Mouse (Mus musculus) liver, embryonic 14.5 days (tissue): ENCODE measurements around the gene Emp2. TPM values are rescaled to one million over a fixed set of nuclear protein-coding genes. Genes with fewer than 3 reads are reported as not detected.

Experiments used
- ATAC-seq: fragments of 200-750 bp; cut with Nextera tagmentation; 2 replicates; pipeline ENCODE4 v1.8.0; 2017; ENCODE audit warnings: moderate number of reproducible peaks, mild to moderate bottlenecking, moderate library complexity; ENCODE audit not compliant: insufficient read depth
- DNase-seq, 3 experiments: peaks; one replicate each; pipeline ENCODE4 v3.0.0-alpha.2; 2012 to 2013; ENCODE audit warnings: low read depth in 3 of 3, low spot score in 3 of 3
- H3K27ac ChIP-seq: fragments of 300-500 bp; sonication (generic); 2 replicates; pipeline ENCODE4 v1.5.1; 2014; ENCODE audit warnings: moderate library complexity, mild to moderate bottlenecking, control low read depth, inconsistent platforms
- H3K27me3 ChIP-seq: fragments of 300-500 bp; sonication (generic); 2 replicates; pipeline ENCODE4 v1.6.1; 2014; ENCODE audit warnings: mild to moderate bottlenecking, low read length, moderate library complexity; ENCODE audit not compliant: control insufficient read depth, insufficient read depth
- H3K36me3 ChIP-seq: fragments of 300-500 bp; sonication (generic); replicated peaks from 2 replicates; pipeline ENCODE4 v1.6.1; 2014; ENCODE audit warnings: low read depth; ENCODE audit not compliant: control insufficient read depth, insufficient read depth
- H3K4me1 ChIP-seq, 2 experiments: fragments of 200-500 bp in 1 of 2; fragments of 300-500 bp in 1 of 2; sonication (generic) in 1 of 2; replicated peaks; 2 replicates each; pipeline ENCODE4 v1.6.1; 2012 to 2014; ENCODE audit warnings: antibody characterized with exemption in 1 of 2, inconsistent platforms in 1 of 2, low read length in 1 of 2; ENCODE audit not compliant: control insufficient read depth in 2 of 2, insufficient read depth in 2 of 2
- H3K4me2 ChIP-seq: fragments of 300-500 bp; sonication (generic); 2 replicates; pipeline ENCODE4 v1.6.1; 2014; ENCODE audit warnings: low read depth, mild to moderate bottlenecking, control low read depth, moderate library complexity
- H3K4me3 ChIP-seq, 2 experiments: fragments of 200-500 bp in 1 of 2; fragments of 300-500 bp in 1 of 2; sonication (generic) in 1 of 2; 2 replicates each; pipeline ENCODE4 v1.5.1; 2012 to 2014; ENCODE audit warnings: low read depth in 2 of 2, low read length in 2 of 2, mild to moderate bottlenecking in 2 of 2, control low read depth in 1 of 2, inconsistent platforms in 1 of 2, moderate library complexity in 1 of 2; ENCODE audit not compliant: insufficient read depth in 1 of 2
- H3K9ac ChIP-seq: fragments of 300-500 bp; sonication (generic); replicated peaks from 2 replicates; pipeline ENCODE4 v1.6.1; 2014; ENCODE audit warnings: mild to moderate bottlenecking, control low read depth, moderate library complexity
- H3K9me3 ChIP-seq: fragments of 300-500 bp; sonication (generic); 2 replicates; pipeline ENCODE4 v1.6.1; 2016; ENCODE audit warnings: low read length, mixed read lengths; ENCODE audit not compliant: control insufficient read depth
- CTCF ChIP-seq: IDR thresholded peaks from 2 replicates; pipeline ENCODE4 v1.5.1; 2016; ENCODE audit warnings: antibody characterized with exemption, low read depth, control low read depth
- EP300 ChIP-seq: IDR thresholded peaks from 2 replicates; pipeline ENCODE4 v1.6.1; 2016; ENCODE audit warnings: antibody characterized with exemption, low read depth
- WGBS: fragments of 180-500 bp; shearing (Covaris S2); extraction: QIAGEN DNeasy Blood & Tissue Kit; methylation state at CpG from one replicate; pipeline ENCODE4 v1.1.7; 2014; ENCODE audit not compliant: insufficient replicate concordance; 5-methylcytosine and 5-hydroxymethylcytosine counted together
- polyA plus RNA-seq, 2 experiments: library from polyadenylated mRNA; depleted of rRNA in 1 of 2; stranded (reverse) in 1 of 2; unstranded in 1 of 2; fragments of >200 nt; fragmentation: Nextera tagmentation in 1 of 2; extraction: Ambion mirVana in 1 of 2; gene quantifications; 2 replicates each; pipeline versions ENCODE4 v1.2.1 to v1.2.3; 2012 to 2014

Gene Emp2
- polyA plus RNA-seq (2012; rRNA removed) = 3.9 and 4.3 TPM in 2 replicates
- 3.8 and 4.0 TPM in 2 replicates for polyA plus RNA-seq (2014; fragmentation: Nextera tagmentation; extraction: Ambion mirVana)

- no peaks in the 10 kb centered on the region for H3K9me3 ChIP-seq
- peaks cover 9% of the 10 kb centered on the region for H3K27me3 ChIP-seq
- H3K4me2 ChIP-seq = peak within 1 kb of the TSS; percentile 48
- no peak for DNase-seq
- WGBS = 2% methylated on average over 35 of the region's 40 CpGs
- TF ChIP-seq CTCF (no peak), EP300 (no peak)
- H3K4me1 ChIP-seq = no peaks in the 10 kb centered on the region
- peak; percentile 33; the same call in 1 of the 2 replicates for ATAC-seq
- no peak within 1 kb of the TSS for H3K27ac ChIP-seq
- H3K9ac ChIP-seq = no peak within 1 kb of the TSS
- H3K36me3 ChIP-seq = no peaks in the 10 kb centered on the region
- H3K4me3 ChIP-seq = peak within 1 kb of the TSS; percentile 32 to 36
Observed at GRCm38 (mm10) chr16:10313646-10314088, at the start of gene Emp2. Emp2 (minus strand) TSS chr16:10313968.

GRCm38 (mm10) chr16:10363061-10363460 lies 49.3 kb upstream of the Emp2 start:
- peaks cover 4 to 13% of the 10 kb centered on the region in 2 experiments; a peak in 2 of 4 replicates for H3K4me1 ChIP-seq
- H3K4me2 ChIP-seq = no peak overlapping the region
- H3K27me3 ChIP-seq = no peaks in the 10 kb centered on the region
- H3K9me3 ChIP-seq = no peaks in the 10 kb centered on the region
- no peak for TF ChIP-seq CTCF
- TF ChIP-seq EP300 = no peak
- no peak overlapping the region for H3K27ac ChIP-seq
- no peak for ATAC-seq
- no peak overlapping the region for H3K4me3 ChIP-seq
- DNase-seq = no peak
- H3K9ac ChIP-seq = no peak overlapping the region
- 24% methylated on average over 1 of the region's 1 CpGs for WGBS
- no peaks in the 10 kb centered on the region for H3K36me3 ChIP-seq

- no peak overlapping the region for H3K9ac ChIP-seq
- no peaks in the 10 kb centered on the region for H3K27me3 ChIP-seq
- ATAC-seq (no peak), DNase-seq (no peak)
- no peak overlapping the region for H3K4me3 ChIP-seq
- no peaks in the 10 kb centered on the region for H3K9me3 ChIP-seq
- no peak for TF ChIP-seq EP300
- TF ChIP-seq CTCF = no peak
- 62% methylated on average over 6 of the region's 6 CpGs for WGBS
- H3K4me1 ChIP-seq = peaks cover 4 to 17% of the 10 kb centered on the region in 2 experiments; a peak in 2 of 4 replicates
- no peaks in the 10 kb centered on the region for H3K36me3 ChIP-seq
- H3K4me2 ChIP-seq = no peak overlapping the region
- H3K27ac ChIP-seq = no peak overlapping the region
Observed at GRCm38 (mm10) chr16:10359241-10359640, 45.5 kb upstream of the Emp2 start.

- Histone ChIP-seq H3K9me3 (no peaks in the 10 kb centered on the region), H3K9ac (no peak overlapping the region), H3K4me2 (peak overlapping the region; percentile 31), H3K27me3 (no peaks in the 10 kb centered on the region), H3K27ac (no peak overlapping the region), H3K4me3 (peak overlapping the region in 1 of 2 experiments; percentile 18; a peak in 2 of 4 replicates), H3K36me3 (no peaks in the 10 kb centered on the region), H3K4me1 (peaks cover 4 to 17% of the 10 kb centered on the region in 2 experiments; a peak in 2 of 4 replicates)
- ATAC-seq (peak; percentile 96), DNase-seq (peak; percentile 61 to 75 (median 69))
- TF ChIP-seq CTCF (no peak), EP300 (no peak)
- 14% methylated on average over 29 of the region's 30 CpGs for WGBS
Observed at GRCm38 (mm10) chr16:10358010-10358934, 44.5 kb upstream of the Emp2 start.

- no peak for ATAC-seq
- H3K4me3 ChIP-seq = no peak overlapping the region
- no peak overlapping the region for H3K4me2 ChIP-seq
- H3K27ac ChIP-seq = no peak overlapping the region
- TF ChIP-seq EP300 = no peak
- no peak for TF ChIP-seq CTCF
- no peaks in the 10 kb centered on the region for H3K36me3 ChIP-seq
- H3K4me1 ChIP-seq = peaks cover 4 to 17% of the 10 kb centered on the region in 2 experiments; a peak in 2 of 4 replicates
- no peaks in the 10 kb centered on the region for H3K27me3 ChIP-seq
- no peak overlapping the region for H3K9ac ChIP-seq
- H3K9me3 ChIP-seq = no peaks in the 10 kb centered on the region
- no peak for DNase-seq
Observed at GRCm38 (mm10) chr16:10355004-10355403, 41.2 kb upstream of the Emp2 start.
